Mouse (Mus musculus): ENCODE results near the gene Gm20547. TPM values are rescaled to one million over a fixed set of nuclear protein-coding genes. Genes with fewer than 3 reads are reported as not detected.

The Gm20547 gene
- polyA plus RNA-seq, 1 experiment from 2014 or later: not detected

DNA sequence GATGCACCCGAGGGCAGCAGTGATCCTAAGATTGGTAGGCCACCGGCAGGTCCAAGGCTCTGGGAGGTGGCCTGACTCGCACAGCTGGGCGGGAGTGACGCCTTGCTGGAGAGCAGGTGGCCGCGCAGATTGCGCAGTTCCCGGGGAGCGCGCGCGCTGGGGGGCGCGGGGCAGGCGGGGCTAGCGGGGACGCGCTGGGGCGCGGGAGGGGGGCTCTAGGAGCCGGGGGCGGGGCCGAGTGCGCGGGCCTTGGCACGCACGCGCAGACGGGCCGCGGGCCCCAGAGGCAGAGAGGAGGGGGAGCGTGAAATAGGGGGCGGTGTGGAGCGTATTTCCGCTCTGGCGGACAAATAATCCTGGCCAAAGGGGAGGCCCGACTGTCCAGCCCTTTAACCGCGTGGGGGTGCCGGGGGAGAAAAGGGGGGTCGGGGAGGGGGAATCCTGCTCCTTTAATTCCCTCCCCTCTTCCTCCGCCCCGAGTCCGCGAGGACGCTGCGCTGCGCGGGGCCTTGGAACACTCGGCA is 12.3 kb upstream of the Gm20547 start:
- under 1% methylated on average over 45 of the region's 51 CpGs for WGBS
- peak overlapping the region; percentile 68 for H3K4me3 ChIP-seq (ENCODE audit: low read depth, low read length)
- 0 out of 2 replicates have a peak, but pooled peaks cover 4% of the 10 kb centered on the region for H3K36me3 ChIP-seq (ENCODE audit: control insufficient read depth, insufficient read depth, low read length)
- H3K27ac ChIP-seq (ENCODE audit: low read depth): peak overlapping the region; percentile 91
- no peaks in the 10 kb centered on the region for H3K27me3 ChIP-seq (replicated peaks; ENCODE audit: control insufficient read depth, insufficient read depth, low read length)
- peak; percentile 96 for DNase-seq (ENCODE audit: low spot score)
- peak; percentile 85 for ATAC-seq (replicated peaks; ENCODE audit: low FRiP score, low TSS enrichment, low read depth)
- peaks cover 13% of the 10 kb centered on the region for H3K4me1 ChIP-seq (replicated peaks; ENCODE audit: control insufficient read depth, insufficient read depth, low read length)
- H3K9me3 ChIP-seq (ENCODE audit: control insufficient read depth, low read length): no peaks in the 10 kb centered on the region
- peak overlapping the region; percentile 88 for H3K9ac ChIP-seq (ENCODE audit: low read length)
- H3K4me2 ChIP-seq (ENCODE audit: low read length): peak overlapping the region; percentile 68

DNA sequence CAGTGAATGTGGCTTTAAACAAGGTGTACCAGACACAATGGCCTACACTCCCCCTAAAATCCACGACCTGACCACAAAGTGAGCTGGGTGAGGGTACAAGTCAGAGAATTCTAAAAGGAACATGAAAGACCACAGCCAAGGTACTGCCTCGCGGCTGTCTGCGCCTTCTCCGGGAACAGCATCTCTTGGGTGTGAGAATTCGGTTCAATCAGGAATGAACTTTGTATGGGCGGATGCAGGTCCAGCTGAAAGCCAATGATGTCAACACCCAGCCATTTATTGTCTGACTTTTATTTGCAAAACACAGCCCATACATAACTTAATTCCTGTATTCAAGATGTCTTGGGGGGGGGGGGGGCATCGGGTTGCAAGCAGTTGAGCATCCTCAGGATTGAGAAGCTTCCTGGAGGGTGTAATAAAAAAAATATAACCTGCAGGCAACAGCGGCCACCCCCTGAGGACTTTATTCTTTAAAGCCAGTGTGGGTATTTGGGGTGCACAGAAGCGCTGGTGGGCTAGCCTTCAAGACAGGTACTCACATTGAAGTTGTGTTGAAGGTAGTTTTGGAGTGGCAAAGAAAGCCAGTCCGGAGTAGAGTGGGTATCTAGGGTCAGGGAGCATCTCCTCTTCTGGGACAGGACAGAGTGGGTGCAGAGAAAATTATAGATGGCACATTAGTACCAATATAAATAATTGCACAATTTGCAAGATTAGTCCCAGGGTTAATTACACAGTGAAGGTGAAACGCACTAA is 11.4 kb upstream of the Gm20547 start:
- H3K4me2 ChIP-seq (ENCODE audit: low read length): peak overlapping the region; percentile 68
- 0 out of 2 replicates have a peak overlapping the region, but pooled peaks have one; percentile 68 for H3K4me3 ChIP-seq (ENCODE audit: low read depth, low read length)
- ATAC-seq (replicated peaks; ENCODE audit: low FRiP score, low TSS enrichment, low read depth): no peak
- 0 out of 2 replicates have a peak, but pooled peaks cover 4% of the 10 kb centered on the region for H3K36me3 ChIP-seq (ENCODE audit: control insufficient read depth, insufficient read depth, low read length)
- H3K9me3 ChIP-seq (ENCODE audit: control insufficient read depth, low read length): no peaks in the 10 kb centered on the region
- 75% methylated on average over 12 of the region's 12 CpGs for WGBS
- DNase-seq (ENCODE audit: low spot score): no peak
- peaks cover 13% of the 10 kb centered on the region for H3K4me1 ChIP-seq (replicated peaks; ENCODE audit: control insufficient read depth, insufficient read depth, low read length)
- no peaks in the 10 kb centered on the region for H3K27me3 ChIP-seq (replicated peaks; ENCODE audit: control insufficient read depth, insufficient read depth, low read length)
- peak overlapping the region; percentile 14; the same call in 1 of the 2 replicates for H3K9ac ChIP-seq (ENCODE audit: low read length)
- peak overlapping the region; percentile 44; the same call in 1 of the 2 replicates for H3K27ac ChIP-seq (ENCODE audit: low read depth)

DNA sequence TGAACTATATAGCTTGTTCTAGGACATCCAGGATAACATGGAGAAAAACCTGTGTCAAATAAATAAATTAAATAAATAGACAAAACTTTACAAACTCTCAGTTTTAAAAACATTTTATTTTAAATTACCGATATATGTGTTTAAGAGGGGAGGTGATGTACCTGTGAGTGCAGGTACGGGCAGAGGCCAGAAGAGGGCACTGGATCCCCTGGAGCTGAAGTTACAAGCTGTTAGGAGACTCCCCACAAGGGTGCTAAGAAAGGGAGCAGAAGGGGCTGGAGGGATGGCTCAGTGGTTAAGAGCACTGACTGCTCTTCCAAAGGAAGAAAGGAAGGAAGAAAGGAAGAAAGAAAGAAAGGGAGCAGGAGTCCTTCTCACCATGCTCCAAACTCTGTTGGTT is 9.5 kb upstream of the Gm20547 start:
- H3K36me3 ChIP-seq (ENCODE audit: control insufficient read depth, insufficient read depth, low read length): 0 out of 2 replicates have a peak, but pooled peaks cover 2% of the 10 kb centered on the region
- peaks cover 13% of the 10 kb centered on the region for H3K4me1 ChIP-seq (replicated peaks; ENCODE audit: control insufficient read depth, insufficient read depth, low read length)
- ATAC-seq (replicated peaks; ENCODE audit: low FRiP score, low TSS enrichment, low read depth): no peak
- H3K27me3 ChIP-seq (replicated peaks; ENCODE audit: control insufficient read depth, insufficient read depth, low read length): no peaks in the 10 kb centered on the region
- no peak overlapping the region for H3K9ac ChIP-seq (ENCODE audit: low read length)
- no peak overlapping the region for H3K4me2 ChIP-seq (ENCODE audit: low read length)
- WGBS: 92% methylated on average over 2 of the region's 2 CpGs
- no peak overlapping the region for H3K27ac ChIP-seq (ENCODE audit: low read depth)
- no peaks in the 10 kb centered on the region for H3K9me3 ChIP-seq (ENCODE audit: control insufficient read depth, low read length)
- no peak for DNase-seq (ENCODE audit: low spot score)
- H3K4me3 ChIP-seq (ENCODE audit: low read depth, low read length): no peak overlapping the region

DNA sequence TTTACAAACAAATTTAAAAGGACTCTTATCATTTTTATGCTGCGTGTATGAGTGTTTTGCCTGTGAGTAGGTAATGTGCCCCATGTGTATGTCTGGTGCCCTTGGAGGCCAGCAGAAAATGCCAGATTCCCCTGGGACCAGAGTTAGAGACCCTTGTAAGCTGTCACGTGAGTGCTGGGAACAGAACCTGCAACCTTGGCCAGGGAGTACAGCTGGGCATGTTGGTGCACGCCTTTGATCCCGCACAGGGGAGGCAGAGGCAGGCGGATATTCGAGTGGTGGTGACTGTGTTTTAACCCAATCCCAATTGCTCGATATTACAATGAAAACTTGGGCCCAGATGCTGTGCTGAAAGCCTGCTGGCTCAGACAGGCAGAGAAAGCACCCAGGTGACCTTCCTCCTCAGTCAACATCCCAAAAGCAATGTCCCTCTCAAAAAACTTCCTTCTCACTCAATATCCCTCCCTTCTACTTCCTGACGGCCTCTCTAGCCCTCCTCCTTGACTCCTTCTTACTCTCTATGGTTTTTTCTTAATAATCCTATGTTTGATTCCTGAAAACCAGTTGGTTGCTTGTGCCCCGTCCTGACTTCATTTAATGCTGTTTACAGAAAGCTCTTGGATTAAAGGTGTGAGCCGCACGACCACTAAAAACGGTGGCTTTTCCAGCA is 8.4 kb upstream of the Gm20547 start:
- Histone ChIP-seq H3K4me3 (ENCODE audit: low read depth, low read length) (no peak overlapping the region), H3K36me3 (ENCODE audit: control insufficient read depth, insufficient read depth, low read length) (no peaks in the 10 kb centered on the region), H3K4me1 (replicated peaks; ENCODE audit: control insufficient read depth, insufficient read depth, low read length) (peaks cover 5% of the 10 kb centered on the region), H3K27me3 (replicated peaks; ENCODE audit: control insufficient read depth, insufficient read depth, low read length) (no peaks in the 10 kb centered on the region), H3K9me3 (ENCODE audit: control insufficient read depth, low read length) (no peaks in the 10 kb centered on the region), H3K4me2 (ENCODE audit: low read length) (no peak overlapping the region), H3K27ac (ENCODE audit: low read depth) (no peak overlapping the region), H3K9ac (ENCODE audit: low read length) (no peak overlapping the region)
- WGBS: 83% methylated on average over 12 of the region's 12 CpGs
- ATAC-seq (replicated peaks; ENCODE audit: low FRiP score, low TSS enrichment, low read depth) (no peak), DNase-seq (ENCODE audit: low spot score) (no peak)

DNA sequence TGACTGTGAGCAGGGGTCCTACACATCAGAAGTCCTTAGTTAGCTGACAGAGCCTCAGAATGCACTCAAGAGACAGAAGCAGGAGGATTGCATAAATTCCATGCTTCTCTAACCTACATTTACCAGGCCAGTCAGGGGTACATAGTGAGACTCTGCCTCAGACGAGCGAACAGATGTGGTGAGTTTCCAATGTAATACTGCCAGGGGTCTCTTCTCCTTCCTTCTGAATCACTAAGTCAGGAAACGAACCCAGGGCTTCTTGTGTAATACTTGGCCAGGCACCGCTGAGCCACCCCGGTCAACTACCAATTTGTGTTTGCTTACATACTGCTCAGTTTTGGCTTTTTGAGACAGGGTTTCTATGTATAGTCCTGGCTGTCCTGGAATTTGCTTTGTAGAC is 6.1 kb upstream of the Gm20547 start:
- H3K4me3 ChIP-seq (ENCODE audit: low read depth, low read length): no peak overlapping the region
- H3K9ac ChIP-seq (ENCODE audit: low read length): no peak overlapping the region
- H3K36me3 ChIP-seq (ENCODE audit: control insufficient read depth, insufficient read depth, low read length): no peaks in the 10 kb centered on the region
- no peak for DNase-seq (ENCODE audit: low spot score)
- no peak for ATAC-seq (replicated peaks; ENCODE audit: low FRiP score, low TSS enrichment, low read depth)
- no peak overlapping the region for H3K4me2 ChIP-seq (ENCODE audit: low read length)
- H3K27me3 ChIP-seq (replicated peaks; ENCODE audit: control insufficient read depth, insufficient read depth, low read length): no peaks in the 10 kb centered on the region
- no peaks in the 10 kb centered on the region for H3K9me3 ChIP-seq (ENCODE audit: control insufficient read depth, low read length)
- no peaks in the 10 kb centered on the region for H3K4me1 ChIP-seq (replicated peaks; ENCODE audit: control insufficient read depth, insufficient read depth, low read length)
- no peak overlapping the region for H3K27ac ChIP-seq (ENCODE audit: low read depth)
- 85% methylated on average over 5 of the region's 5 CpGs for WGBS

DNA sequence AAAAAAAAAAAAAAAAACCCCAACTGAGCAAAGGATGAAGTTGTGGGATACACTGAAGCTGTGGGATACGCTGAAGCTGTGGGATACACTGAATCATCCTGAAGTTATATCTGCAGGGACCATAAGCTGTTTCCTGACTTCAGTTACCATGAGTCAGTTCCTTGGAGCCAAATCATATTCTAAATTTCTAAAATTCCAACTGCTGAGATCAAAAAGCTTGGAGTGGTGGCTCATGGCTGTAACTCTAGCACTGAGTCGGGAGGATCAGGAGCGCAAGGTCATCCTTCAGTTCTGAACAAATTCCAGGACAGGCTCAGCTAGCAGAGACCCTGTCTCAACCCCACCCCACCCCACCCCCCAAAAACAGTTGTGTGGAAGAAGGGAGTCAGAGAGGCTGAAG is 3.8 kb upstream of the Gm20547 start:
- no peaks in the 10 kb centered on the region for H3K36me3 ChIP-seq (ENCODE audit: control insufficient read depth, insufficient read depth, low read length)
- H3K4me1 ChIP-seq (replicated peaks; ENCODE audit: control insufficient read depth, insufficient read depth, low read length): no peaks in the 10 kb centered on the region
- no peak overlapping the region for H3K27ac ChIP-seq (ENCODE audit: low read depth)
- H3K27me3 ChIP-seq (replicated peaks; ENCODE audit: control insufficient read depth, insufficient read depth, low read length): no peaks in the 10 kb centered on the region
- H3K4me3 ChIP-seq (ENCODE audit: low read depth, low read length): no peak overlapping the region
- no peak for ATAC-seq (replicated peaks; ENCODE audit: low FRiP score, low TSS enrichment, low read depth)
- no peak overlapping the region for H3K4me2 ChIP-seq (ENCODE audit: low read length)
- WGBS: 74% methylated on average over 3 of the region's 3 CpGs
- no peak overlapping the region for H3K9ac ChIP-seq (ENCODE audit: low read length)
- no peaks in the 10 kb centered on the region for H3K9me3 ChIP-seq (ENCODE audit: control insufficient read depth, low read length)
- no peak for DNase-seq (ENCODE audit: low spot score)

DNA sequence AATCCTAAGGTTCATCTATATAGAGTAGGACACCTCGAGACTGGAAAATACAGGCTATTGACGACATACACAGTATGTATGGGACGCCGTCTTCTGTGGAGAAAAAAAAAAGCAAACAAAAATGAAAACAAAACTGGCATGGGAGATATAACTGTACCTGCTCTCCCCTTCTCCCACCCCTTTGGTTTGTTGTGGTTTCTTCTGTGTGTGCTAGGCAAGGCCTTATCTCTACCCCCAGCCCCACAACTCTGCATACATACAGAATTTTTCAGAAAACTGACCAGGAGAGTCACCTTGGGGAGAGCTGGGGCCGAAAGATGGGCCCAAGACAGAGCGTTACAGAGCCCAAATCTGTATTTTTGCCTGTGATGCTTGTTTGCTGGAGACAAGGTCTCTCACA is 2.9 kb upstream of the Gm20547 start:
- no peaks in the 10 kb centered on the region for H3K4me1 ChIP-seq (replicated peaks; ENCODE audit: control insufficient read depth, insufficient read depth, low read length)
- no peak overlapping the region for H3K4me3 ChIP-seq (ENCODE audit: low read depth, low read length)
- DNase-seq (ENCODE audit: low spot score): no peak
- H3K4me2 ChIP-seq (ENCODE audit: low read length): no peak overlapping the region
- H3K9ac ChIP-seq (ENCODE audit: low read length): no peak overlapping the region
- H3K9me3 ChIP-seq (ENCODE audit: control insufficient read depth, low read length): no peaks in the 10 kb centered on the region
- no peaks in the 10 kb centered on the region for H3K36me3 ChIP-seq (ENCODE audit: control insufficient read depth, insufficient read depth, low read length)
- ATAC-seq (replicated peaks; ENCODE audit: low FRiP score, low TSS enrichment, low read depth): no peak
- WGBS: 82% methylated on average over 6 of the region's 6 CpGs
- H3K27ac ChIP-seq (ENCODE audit: low read depth): no peak overlapping the region
- H3K27me3 ChIP-seq (replicated peaks; ENCODE audit: control insufficient read depth, insufficient read depth, low read length): no peaks in the 10 kb centered on the region

DNA sequence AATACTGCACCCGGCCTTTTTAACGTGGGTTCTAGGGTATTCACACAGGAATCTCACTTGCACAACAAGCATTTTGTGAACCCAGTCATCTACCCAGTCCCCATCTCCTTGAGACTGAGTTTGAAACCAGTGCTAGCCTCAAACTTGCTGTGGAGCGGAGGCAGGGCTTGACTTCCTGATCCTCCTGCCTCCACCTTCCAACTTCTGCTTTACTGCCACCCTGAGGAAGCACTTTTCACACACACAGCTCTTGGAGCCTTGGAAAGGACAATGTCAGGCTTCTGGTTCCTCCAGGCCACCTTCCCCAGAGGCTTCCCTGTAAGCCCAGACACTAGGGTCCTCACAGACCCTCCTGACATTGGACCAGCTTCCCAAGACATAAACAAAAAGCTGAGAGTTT is 1.5 kb upstream of the Gm20547 start:
- ATAC-seq (replicated peaks; ENCODE audit: low FRiP score, low TSS enrichment, low read depth): no peak
- 78% methylated on average over 3 of the region's 3 CpGs for WGBS
- no peak overlapping the region for H3K4me2 ChIP-seq (ENCODE audit: low read length)
- no peak overlapping the region for H3K27ac ChIP-seq (ENCODE audit: low read depth)
- H3K27me3 ChIP-seq (replicated peaks; ENCODE audit: control insufficient read depth, insufficient read depth, low read length): no peaks in the 10 kb centered on the region
- no peaks in the 10 kb centered on the region for H3K36me3 ChIP-seq (ENCODE audit: control insufficient read depth, insufficient read depth, low read length)
- no peak for DNase-seq (ENCODE audit: low spot score)
- H3K9ac ChIP-seq (ENCODE audit: low read length): no peak overlapping the region
- no peaks in the 10 kb centered on the region for H3K9me3 ChIP-seq (ENCODE audit: control insufficient read depth, low read length)
- H3K4me1 ChIP-seq (replicated peaks; ENCODE audit: control insufficient read depth, insufficient read depth, low read length): no peaks in the 10 kb centered on the region
- no peak overlapping the region for H3K4me3 ChIP-seq (ENCODE audit: low read depth, low read length)

Data from intestine, embryonic 14.5 days (tissue).